Mouse (Mus musculus): Measurements from ENCODE around the gene Slc39a10. TPM values are rescaled to one million over a fixed set of nuclear protein-coding genes. Genes with fewer than 3 reads are reported as not detected.

Slc39a10 gene
- polyA plus RNA-seq, 1 experiment: 94.2 TPM

DNA sequence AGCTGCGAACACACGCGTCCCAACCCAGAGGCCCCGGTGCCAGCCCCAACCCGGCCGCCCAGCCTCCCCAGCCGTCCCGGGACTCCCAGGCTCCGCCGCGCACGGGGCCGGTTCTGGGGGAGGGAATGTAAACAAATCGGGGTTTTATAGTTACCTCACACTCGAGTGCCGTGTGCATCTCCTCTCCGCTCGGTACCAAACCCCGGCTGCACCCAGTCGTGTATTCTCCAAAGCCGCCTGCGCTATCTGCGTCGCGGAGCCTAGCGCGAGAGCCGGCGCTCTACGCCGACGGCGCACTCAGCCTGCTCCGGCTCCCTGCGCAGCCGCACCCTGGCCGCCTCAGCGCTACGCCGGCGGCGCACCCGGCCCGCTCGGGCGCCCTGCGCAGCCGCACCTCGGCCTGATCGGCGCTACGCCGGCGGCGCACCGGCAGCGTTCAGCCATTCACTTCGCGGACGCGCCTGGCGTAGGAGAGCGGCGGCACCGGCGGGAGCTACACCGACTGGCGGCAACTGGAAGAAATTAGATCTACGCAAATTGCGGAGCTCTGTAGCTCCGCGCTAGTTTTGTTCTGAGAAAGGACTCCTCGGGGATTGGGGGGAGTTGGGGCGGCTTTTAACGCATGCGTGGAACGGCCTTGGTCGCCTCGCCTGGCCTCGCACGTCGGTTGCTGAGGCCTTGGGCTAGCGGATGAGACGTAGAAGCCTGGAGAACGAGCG is 39.2 kb downstream of the Slc39a10 start:
- Histone ChIP-seq H3K4me1 (ENCODE audit: control insufficient read depth, insufficient read depth, low read length) (peaks cover 3% of the 10 kb centered on the region; the same call in 1 of the 2 replicates), H3K27ac (ENCODE audit: insufficient read depth, low read length) (peak overlapping the region; percentile 97), H3K4me3 (ENCODE audit: insufficient read depth, low read length) (peak overlapping the region; percentile 42)
- TF ChIP-seq POLR2A (IDR thresholded peaks at IDR 0.05; ENCODE audit: extremely low read depth, insufficient read depth, low read length) (peak; percentile 88), CTCF (IDR thresholded peaks at IDR 0.05; ENCODE audit: extremely low read depth, insufficient read depth, low read length) (no peak)

DNA sequence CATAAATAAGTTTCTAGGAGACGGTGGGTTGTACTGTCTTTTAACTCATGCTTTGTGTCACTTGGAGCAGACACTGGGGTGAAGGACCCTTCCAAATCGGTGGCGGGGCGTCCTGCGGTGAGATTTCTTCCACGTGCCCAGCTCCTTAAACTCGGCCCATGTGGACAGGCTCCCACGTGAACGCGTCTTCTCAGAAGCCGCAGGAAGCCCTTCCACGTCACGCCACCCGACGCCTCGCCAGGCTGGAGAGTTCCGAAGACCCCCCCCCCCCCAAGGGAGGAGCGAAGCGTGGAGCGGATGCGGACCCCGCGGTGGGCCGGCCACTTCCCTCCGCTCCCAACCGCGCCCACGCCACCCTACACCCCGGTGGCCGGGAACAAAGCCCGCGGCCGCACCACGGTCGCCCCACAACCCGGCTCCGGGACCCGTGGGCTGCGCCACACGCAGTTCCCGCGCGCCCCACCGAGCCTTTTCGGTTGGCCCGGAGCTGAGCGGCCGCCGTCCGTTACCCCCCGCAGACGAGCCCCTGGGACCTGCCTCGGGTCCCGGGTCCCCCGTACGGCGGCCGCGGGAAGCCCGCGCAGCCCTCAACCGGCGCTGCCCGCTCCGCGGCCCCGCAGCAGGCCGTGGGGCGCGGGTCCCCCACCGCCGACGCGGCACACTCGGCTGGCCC is 39.9 kb downstream of the Slc39a10 start:
- Histone ChIP-seq H3K27ac (ENCODE audit: insufficient read depth, low read length) (peak overlapping the region; percentile 97), H3K4me3 (ENCODE audit: insufficient read depth, low read length) (peak overlapping the region; percentile 42), H3K4me1 (ENCODE audit: control insufficient read depth, insufficient read depth, low read length) (peaks cover 3% of the 10 kb centered on the region; the same call in 1 of the 2 replicates)
- TF ChIP-seq POLR2A (IDR thresholded peaks at IDR 0.05; ENCODE audit: extremely low read depth, insufficient read depth, low read length) (peak; percentile 45; the same call in 1 of the 2 replicates), CTCF (IDR thresholded peaks at IDR 0.05; ENCODE audit: extremely low read depth, insufficient read depth, low read length) (no peak)

DNA sequence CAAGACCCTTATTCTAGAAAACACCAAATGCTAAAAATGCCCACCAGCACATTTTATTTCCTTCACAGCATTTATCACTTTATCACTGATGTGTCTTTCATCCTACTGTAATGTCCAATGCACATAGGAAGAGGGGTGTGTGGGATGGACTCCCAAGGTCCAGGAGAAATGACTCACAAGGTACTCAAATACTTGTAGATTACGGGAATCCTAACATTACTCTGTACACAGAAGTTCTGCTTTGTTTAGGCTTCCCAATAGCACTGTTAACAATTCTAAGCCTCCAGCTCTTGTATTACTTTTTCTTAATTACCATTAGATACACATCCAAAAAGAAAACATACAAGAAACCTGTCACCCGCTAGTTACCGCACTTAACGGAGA is 40.4 kb downstream of the Slc39a10 start:
- no peak for TF ChIP-seq POLR2A (IDR thresholded peaks at IDR 0.05; ENCODE audit: extremely low read depth, insufficient read depth, low read length)
- TF ChIP-seq CTCF (IDR thresholded peaks at IDR 0.05; ENCODE audit: extremely low read depth, insufficient read depth, low read length): no peak
- Histone ChIP-seq H3K4me1 (ENCODE audit: control insufficient read depth, insufficient read depth, low read length) (peaks cover 3% of the 10 kb centered on the region; the same call in 1 of the 2 replicates), H3K4me3 (ENCODE audit: insufficient read depth, low read length) (peak overlapping the region; percentile 42), H3K27ac (ENCODE audit: insufficient read depth, low read length) (peak overlapping the region; percentile 97)

DNA sequence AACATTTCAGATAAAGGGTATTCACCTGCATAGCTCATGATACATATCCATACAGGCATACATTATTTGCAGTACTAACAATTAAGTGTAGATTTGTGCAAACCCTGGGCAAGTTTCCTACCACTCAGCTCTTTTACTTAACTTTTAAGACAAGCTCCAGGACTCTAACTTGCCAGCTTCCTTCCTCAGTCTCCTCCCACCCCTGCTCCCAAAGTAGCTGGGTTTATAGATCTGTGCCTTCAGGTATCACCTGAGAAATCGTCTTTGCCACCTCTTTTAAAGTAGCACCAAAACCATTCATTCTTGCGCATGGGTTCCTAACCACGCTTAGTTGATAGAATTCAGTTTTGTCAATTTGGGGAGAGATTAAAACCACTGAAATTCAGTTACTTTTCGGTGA is 41.1 kb downstream of the Slc39a10 start:
- peaks cover 3% of the 10 kb centered on the region; the same call in 1 of the 2 replicates for H3K4me1 ChIP-seq (ENCODE audit: control insufficient read depth, insufficient read depth, low read length)
- peak overlapping the region; percentile 42; the same call in 1 of the 2 replicates for H3K4me3 ChIP-seq (ENCODE audit: insufficient read depth, low read length)
- TF ChIP-seq CTCF (IDR thresholded peaks at IDR 0.05; ENCODE audit: extremely low read depth, insufficient read depth, low read length) (no peak), POLR2A (IDR thresholded peaks at IDR 0.05; ENCODE audit: extremely low read depth, insufficient read depth, low read length) (no peak)
- H3K27ac ChIP-seq (ENCODE audit: insufficient read depth, low read length): 0 out of 2 replicates have a peak overlapping the region, but pooled peaks have one; percentile 67

DNA sequence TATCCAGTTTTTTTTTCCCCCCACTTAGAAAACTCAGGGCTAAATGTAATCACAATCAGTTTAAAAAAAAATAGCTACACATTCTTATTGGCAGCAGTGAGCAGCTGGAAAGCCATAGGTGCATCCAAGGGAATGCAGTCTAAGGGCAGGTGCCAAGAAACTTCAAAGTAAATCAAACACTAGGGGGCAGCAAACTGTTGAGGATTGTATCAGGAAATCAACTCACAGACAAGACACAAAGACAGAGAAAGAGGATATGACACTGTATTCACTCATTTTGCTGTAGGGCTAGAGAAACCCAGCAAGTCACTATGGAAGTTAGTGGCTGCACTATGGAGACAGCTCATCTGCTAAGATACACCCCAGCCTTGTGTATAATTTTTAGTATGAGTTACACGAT is 42.9 kb downstream of the Slc39a10 start:
- H3K4me1 ChIP-seq (ENCODE audit: control insufficient read depth, insufficient read depth, low read length): peaks cover 5% of the 10 kb centered on the region; the same call in 1 of the 2 replicates
- no peak for TF ChIP-seq POLR2A (IDR thresholded peaks at IDR 0.05; ENCODE audit: extremely low read depth, insufficient read depth, low read length)
- TF ChIP-seq CTCF (IDR thresholded peaks at IDR 0.05; ENCODE audit: extremely low read depth, insufficient read depth, low read length): peak; percentile 54; the same call in 1 of the 2 replicates
- H3K4me3 ChIP-seq (ENCODE audit: insufficient read depth, low read length): no peak overlapping the region
- no peak overlapping the region for H3K27ac ChIP-seq (ENCODE audit: insufficient read depth, low read length)

DNA sequence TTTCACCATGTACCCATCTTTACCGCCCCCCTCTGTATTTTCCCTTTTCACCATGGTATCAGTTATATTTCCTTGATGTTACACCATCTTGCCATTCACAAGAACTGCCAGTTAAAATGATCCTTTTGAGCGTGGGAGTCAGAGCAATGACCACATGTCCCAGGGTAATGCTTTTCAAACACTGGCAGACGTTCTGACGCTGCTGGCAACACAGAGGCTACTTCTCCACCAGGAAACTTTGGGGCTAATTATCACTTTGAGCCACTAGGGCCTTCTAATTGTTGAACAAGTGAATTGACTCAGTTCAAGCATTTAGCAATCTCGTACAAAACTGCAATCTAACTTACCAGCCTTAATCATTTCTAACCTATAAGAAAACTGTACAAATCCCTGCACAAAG is 47.4 kb downstream of the Slc39a10 start:
- Histone ChIP-seq H3K4me3 (ENCODE audit: insufficient read depth, low read length) (no peak overlapping the region), H3K27ac (ENCODE audit: insufficient read depth, low read length) (no peak overlapping the region), H3K4me1 (ENCODE audit: control insufficient read depth, insufficient read depth, low read length) (peaks cover 6% of the 10 kb centered on the region)
- TF ChIP-seq CTCF (IDR thresholded peaks at IDR 0.05; ENCODE audit: extremely low read depth, insufficient read depth, low read length) (no peak), POLR2A (IDR thresholded peaks at IDR 0.05; ENCODE audit: extremely low read depth, insufficient read depth, low read length) (no peak)

DNA sequence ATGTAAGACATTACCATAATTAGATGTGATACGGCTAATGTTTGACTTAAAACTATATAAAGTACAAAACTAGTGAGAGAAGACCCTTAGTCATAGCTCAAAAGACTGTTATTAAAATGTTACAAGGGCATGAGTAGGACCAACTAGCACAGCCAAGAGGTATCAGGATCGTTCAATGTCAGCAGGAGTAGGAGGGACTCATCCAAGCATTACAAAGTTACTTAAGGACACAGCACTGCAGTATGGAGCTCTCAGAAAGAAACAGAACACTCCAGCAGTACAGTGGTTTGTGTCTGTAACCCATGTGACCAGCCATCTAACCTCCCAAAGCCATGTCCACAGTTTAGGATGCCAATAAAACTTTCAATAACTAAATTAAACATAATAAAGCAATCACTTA is 48.4 kb downstream of the Slc39a10 start:
- Histone ChIP-seq H3K27ac (ENCODE audit: insufficient read depth, low read length) (no peak overlapping the region), H3K4me3 (ENCODE audit: insufficient read depth, low read length) (no peak overlapping the region), H3K4me1 (ENCODE audit: control insufficient read depth, insufficient read depth, low read length) (peaks cover 6% of the 10 kb centered on the region)
- no peak for TF ChIP-seq POLR2A (IDR thresholded peaks at IDR 0.05; ENCODE audit: extremely low read depth, insufficient read depth, low read length)
- no peak for TF ChIP-seq CTCF (IDR thresholded peaks at IDR 0.05; ENCODE audit: extremely low read depth, insufficient read depth, low read length)

DNA sequence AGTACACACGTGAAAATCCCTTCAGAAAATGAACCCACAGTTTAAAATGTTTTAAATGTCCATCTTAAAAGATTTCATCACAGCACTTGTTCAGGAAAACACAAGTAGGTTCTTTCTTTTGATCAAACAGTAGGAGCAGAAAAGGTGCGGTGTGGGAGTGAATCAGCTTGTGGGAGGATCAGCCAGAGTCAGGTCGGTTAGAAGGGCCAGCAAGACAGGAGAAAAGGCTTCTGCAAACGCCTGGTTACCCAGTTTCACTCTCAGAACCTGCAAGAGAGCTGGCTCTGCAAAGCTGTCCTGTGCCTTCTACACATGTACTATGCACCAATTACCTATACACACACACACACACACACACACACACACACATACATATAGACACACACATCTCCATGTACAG is 49.2 kb downstream of the Slc39a10 start:
- TF ChIP-seq POLR2A (IDR thresholded peaks at IDR 0.05; ENCODE audit: extremely low read depth, insufficient read depth, low read length) (no peak), CTCF (IDR thresholded peaks at IDR 0.05; ENCODE audit: extremely low read depth, insufficient read depth, low read length) (no peak)
- Histone ChIP-seq H3K27ac (ENCODE audit: insufficient read depth, low read length) (no peak overlapping the region), H3K4me3 (ENCODE audit: insufficient read depth, low read length) (no peak overlapping the region), H3K4me1 (ENCODE audit: control insufficient read depth, insufficient read depth, low read length) (peaks cover 6% of the 10 kb centered on the region)

DNA sequence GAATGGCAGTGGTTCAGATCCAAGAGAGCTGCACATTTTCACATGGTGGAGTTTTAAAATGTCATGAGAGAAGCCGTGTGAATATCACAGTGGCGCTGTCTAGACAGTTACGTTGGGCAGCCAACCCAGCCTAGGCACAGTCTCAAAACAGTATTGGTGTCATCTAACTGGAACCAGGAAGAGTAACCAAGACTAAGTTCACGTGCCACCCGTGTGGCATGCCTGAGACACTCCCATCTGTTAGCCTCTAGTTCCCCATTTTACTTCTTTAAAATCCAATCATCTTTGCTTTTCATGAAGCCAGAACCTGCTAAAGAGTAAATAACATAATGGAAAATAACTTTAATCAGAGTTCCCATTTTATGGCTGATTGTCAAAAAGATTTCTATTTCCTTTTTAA is 60.7 kb downstream of the Slc39a10 start:
- no peak overlapping the region for H3K27ac ChIP-seq (ENCODE audit: insufficient read depth, low read length)
- H3K4me1 ChIP-seq (ENCODE audit: control insufficient read depth, insufficient read depth, low read length): no peaks in the 10 kb centered on the region
- TF ChIP-seq POLR2A (IDR thresholded peaks at IDR 0.05; ENCODE audit: extremely low read depth, insufficient read depth, low read length) (no peak), CTCF (IDR thresholded peaks at IDR 0.05; ENCODE audit: extremely low read depth, insufficient read depth, low read length) (no peak)
- H3K4me3 ChIP-seq (ENCODE audit: insufficient read depth, low read length): no peak overlapping the region
